Mouse (Mus musculus) liver, embryonic 14.5 days (tissue): ENCODE results near the gene Ppp1r12a.

ENCODE experiments used
- CTCF ChIP-seq: IDR thresholded peaks from 2 replicates; pipeline ENCODE4 v1.5.1; 2016; ENCODE audit warnings: antibody characterized with exemption, low read depth, control low read depth
- EP300 ChIP-seq: IDR thresholded peaks from 2 replicates; pipeline ENCODE4 v1.6.1; 2016; ENCODE audit warnings: antibody characterized with exemption, low read depth

DNA sequence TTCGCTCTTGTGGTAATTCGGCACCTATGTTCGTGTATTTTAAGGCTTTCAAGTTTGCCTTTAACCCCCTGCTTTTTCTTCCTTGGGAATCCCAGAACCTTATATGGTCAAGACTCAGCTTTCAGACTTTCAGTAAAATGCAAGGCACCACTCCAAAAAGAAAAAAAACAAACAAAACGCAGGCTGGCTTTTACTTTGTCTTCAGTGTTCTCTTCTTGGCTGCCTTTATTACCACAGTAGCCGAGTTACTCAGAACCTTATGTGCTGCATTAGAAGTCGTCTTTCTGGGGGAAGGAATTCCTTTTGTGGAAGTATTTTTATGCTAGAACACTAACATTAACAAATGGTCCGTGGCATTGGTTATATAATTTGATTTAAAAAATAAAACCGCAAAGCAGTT, 22.8 kb downstream of the Ppp1r12a start:
- no peak for TF ChIP-seq CTCF
- TF ChIP-seq EP300, result no peak
